Mouse (Mus musculus) adrenal gland (tissue): ENCODE data around the gene Irf2bpl.

Source experiments
- intact Hi-C: fragments of 180-260 bp; cut with DNase I; formaldehyde crosslinking; loops from one replicate; pipeline ENCODE4 v1.15.1; 2025
- long read RNA-seq, 2 experiments: library from polyadenylated mRNA; unstranded; transcript quantifications; one replicate each; pipeline ENCODE4 v2.0.0; 2020; ENCODE audit warnings: borderline replicate concordance in 1 of 2; ENCODE audit not compliant: insufficient replicate concordance in 1 of 2

The Irf2bpl gene
- long read RNA-seq, experiment 1, full-length matches to known transcripts = 23 of 23 reads
- long read RNA-seq, experiment 1, partial matches to known transcripts = 0 of 23 reads
- long read RNA-seq, experiment 1, other reads (novel, unspliced or antisense) = 0 of 23 reads
- long read RNA-seq, experiment 2, full-length matches to known transcripts = 36 of 36 reads
- long read RNA-seq, experiment 2, partial matches to known transcripts = 0 of 36 reads
- long read RNA-seq, experiment 2, other reads (novel, unspliced or antisense) = 0 of 36 reads

GRCm38 (mm10) chr12:86884197-86885058, at the start of gene Irf2bpl:
Gene Irf2bpl, minus strand, starts transcription at chr12:86884798.
- intact Hi-C loops = loop anchor here (2.0 kb wide), 1 partner anchor 48 kb away; no protein-coding TSS in a partner anchor

- intact Hi-C loops = no loop called here
Measured at GRCm38 (mm10) chr12:86932575-86932952, 48.0 kb upstream of the Irf2bpl start.

- intact Hi-C loops = no loop called here
Measured at GRCm38 (mm10) chr12:86931919-86932574, 47.4 kb upstream of the Irf2bpl start.

GRCm38 (mm10) chr12:86930934-86931729, 46.5 kb upstream of the Irf2bpl start:
- intact Hi-C loops = no loop called here

GRCm38 (mm10) chr12:86923837-86924236, 39.2 kb upstream of the Irf2bpl start:
- intact Hi-C loops = loop anchor here (1.0 to 2.0 kb wide), 2 partner anchors 152 to 155 kb away; no protein-coding TSS in a partner anchor

GRCm38 (mm10) chr12:86918983-86919722, 34.6 kb upstream of the Irf2bpl start:
- intact Hi-C loops = no loop called here

GRCm38 (mm10) chr12:86918361-86918967, 33.9 kb upstream of the Irf2bpl start:
- intact Hi-C loops = no loop called here

- intact Hi-C loops = no loop called here
Measured at GRCm38 (mm10) chr12:86916796-86917573, 32.4 kb upstream of the Irf2bpl start.

GRCm38 (mm10) chr12:86915617-86916016, 31.0 kb upstream of the Irf2bpl start:
- intact Hi-C loops = no loop called here

GRCm38 (mm10) chr12:86914756-86915155, 30.2 kb upstream of the Irf2bpl start:
- intact Hi-C loops = no loop called here

GRCm38 (mm10) chr12:86914351-86914750, 29.8 kb upstream of the Irf2bpl start:
- intact Hi-C loops = no loop called here

GRCm38 (mm10) chr12:86912335-86913093, 27.9 kb upstream of the Irf2bpl start:
- intact Hi-C loops = no loop called here

- intact Hi-C loops = no loop called here
Measured at GRCm38 (mm10) chr12:86911482-86911931, 26.9 kb upstream of the Irf2bpl start.

GRCm38 (mm10) chr12:86906395-86906794, 21.8 kb upstream of the Irf2bpl start:
- intact Hi-C loops = loop anchor here (1.0 kb wide), 1 partner anchor 110 kb away; no protein-coding TSS in a partner anchor

- intact Hi-C loops = loop anchor here (1.0 kb wide), 1 partner anchor 110 kb away; no protein-coding TSS in a partner anchor
Measured at GRCm38 (mm10) chr12:86905876-86906275, 21.3 kb upstream of the Irf2bpl start.

- intact Hi-C loops = no loop called here
Measured at GRCm38 (mm10) chr12:86905203-86905602, 20.6 kb upstream of the Irf2bpl start.

GRCm38 (mm10) chr12:86903828-86904806, 19.5 kb upstream of the Irf2bpl start:
- intact Hi-C loops = no loop called here
